Mouse (Mus musculus): ENCODE results near the gene H2-Ab1.

DNA sequence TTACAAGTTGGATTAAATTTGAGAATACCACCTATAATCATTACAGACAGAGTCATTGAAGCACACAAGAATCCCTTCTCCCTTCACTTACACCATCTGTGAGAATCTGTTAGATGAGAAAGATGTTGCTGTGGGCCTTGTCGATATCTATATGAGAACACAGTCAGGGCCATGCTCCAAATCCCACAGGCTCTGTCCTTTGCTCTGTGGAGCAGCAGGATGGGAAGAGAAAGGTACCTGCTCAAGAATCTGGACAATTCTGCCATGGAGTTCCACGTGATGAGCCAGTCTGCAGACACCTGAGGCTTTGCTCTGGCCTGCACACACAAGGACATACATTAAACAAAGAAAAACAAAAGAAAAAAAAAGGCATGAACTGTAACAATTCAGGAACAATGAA lies 59.2 kb downstream of the H2-Ab1 start:
- TF ChIP-seq CTCF (IDR thresholded peaks at IDR 0.05) (no peak), EP300 (IDR thresholded peaks at IDR 0.05) (no peak)
